Mouse (Mus musculus): ENCODE data around the gene Adh6a.

Gene Adh6a

GRCm38 (mm10) chr3:138312965-138313364 lies at the start of gene Adh6a:
Adh6a (plus strand) TSS chr3:138313286.
- no peak for DNase-seq (ENCODE audit: low read depth)

- DNase-seq (ENCODE audit: low read depth) = peak; percentile 27
Observed at GRCm38 (mm10) chr3:138264648-138265047, 48.4 kb upstream of the Adh6a start.

GRCm38 (mm10) chr3:138270507-138270906 lies 42.6 kb upstream of the Adh6a start:
- DNase-seq (ENCODE audit: low read depth) = no peak

- DNase-seq (ENCODE audit: low read depth) = no peak
Observed at GRCm38 (mm10) chr3:138271297-138271696, 41.8 kb upstream of the Adh6a start.

- no peak for DNase-seq (ENCODE audit: low read depth)
Observed at GRCm38 (mm10) chr3:138273080-138273479, 40.0 kb upstream of the Adh6a start.

GRCm38 (mm10) chr3:138275100-138275499 lies 38.0 kb upstream of the Adh6a start:
- DNase-seq (ENCODE audit: low read depth) = peak; percentile 80

GRCm38 (mm10) chr3:138282556-138282955 lies 30.5 kb upstream of the Adh6a start:
- DNase-seq (ENCODE audit: low read depth) = no peak

- no peak for DNase-seq (ENCODE audit: low read depth)
Observed at GRCm38 (mm10) chr3:138283831-138284230, 29.3 kb upstream of the Adh6a start.

GRCm38 (mm10) chr3:138285986-138286385 lies 27.1 kb upstream of the Adh6a start:
- no peak for DNase-seq (ENCODE audit: low read depth)

- DNase-seq (ENCODE audit: low read depth) = no peak
Observed at GRCm38 (mm10) chr3:138287686-138288085, 25.4 kb upstream of the Adh6a start.

GRCm38 (mm10) chr3:138290672-138291071 lies 22.4 kb upstream of the Adh6a start:
- no peak for DNase-seq (ENCODE audit: low read depth)

GRCm38 (mm10) chr3:138291529-138292117 lies 21.5 kb upstream of the Adh6a start:
- DNase-seq (ENCODE audit: low read depth) = no peak

- DNase-seq (ENCODE audit: low read depth) = no peak
Observed at GRCm38 (mm10) chr3:138293298-138293895, 19.7 kb upstream of the Adh6a start.

GRCm38 (mm10) chr3:138300130-138300529 lies 13.0 kb upstream of the Adh6a start:
- DNase-seq (ENCODE audit: low read depth) = no peak

GRCm38 (mm10) chr3:138302676-138303075 lies 10.4 kb upstream of the Adh6a start:
- no peak for DNase-seq (ENCODE audit: low read depth)

GRCm38 (mm10) chr3:138303771-138304488 lies 9.2 kb upstream of the Adh6a start:
- no peak for DNase-seq (ENCODE audit: low read depth)

GRCm38 (mm10) chr3:138304489-138304871 lies 8.6 kb upstream of the Adh6a start:
- no peak for DNase-seq (ENCODE audit: low read depth)

- DNase-seq (ENCODE audit: low read depth) = no peak
Observed at GRCm38 (mm10) chr3:138305486-138306289, 7.4 kb upstream of the Adh6a start.

GRCm38 (mm10) chr3:138306290-138306683 lies 6.8 kb upstream of the Adh6a start:
- DNase-seq (ENCODE audit: low read depth) = no peak

- DNase-seq (ENCODE audit: low read depth) = no peak
Observed at GRCm38 (mm10) chr3:138309910-138310309, 3.2 kb upstream of the Adh6a start.

- DNase-seq (ENCODE audit: low read depth) = peak; percentile 39
Observed at GRCm38 (mm10) chr3:138311015-138311414, 2.1 kb upstream of the Adh6a start.

GRCm38 (mm10) chr3:138316908-138317472 lies 3.9 kb downstream of the Adh6a start:
- no peak for DNase-seq (ENCODE audit: low read depth)

Data from naive thymus-derived CD4-positive, alpha-beta T cell, adult 2 months (primary cell).